Mouse (Mus musculus) lung, adult 2 months (tissue): ENCODE data around the gene Nudt15. TPM values are rescaled to one million over a fixed set of nuclear protein-coding genes. Genes with fewer than 3 reads are reported as not detected.
"Not testable (repeated sequence)": the region's sequence is repeated elsewhere in the genome, so short reads cannot be mapped to it uniquely, and the experiment has no call there.

Source experiments
- DNase-seq: peaks from one replicate; pipeline ENCODE4 v3.0.0; 2022
- H3K4me1 ChIP-seq: fragments of 200-500 bp; 2 replicates; pipeline ENCODE4 v1.6.1; 2011; ENCODE audit warnings: low read length; ENCODE audit not compliant: control insufficient read depth, insufficient read depth
- H3K4me3 ChIP-seq: fragments of 200-500 bp; replicated peaks from 2 replicates; pipeline ENCODE3; 2011; ENCODE audit warnings: low read depth, mild to moderate bottlenecking, control low read depth, low read length; ENCODE audit errors: extremely low read depth
- CTCF ChIP-seq: fragments of 200-500 bp; IDR thresholded peaks from 2 replicates; pipeline ENCODE4 v1.5.1; 2011; ENCODE audit warnings: mild to moderate bottlenecking, low read length, control low read depth; ENCODE audit not compliant: insufficient read depth
- POLR2A ChIP-seq: fragments of 200-500 bp; IDR thresholded peaks from 2 replicates; pipeline ENCODE4 v1.6.1; 2011; ENCODE audit warnings: low read depth, mild to moderate bottlenecking, control low read depth, low read length, borderline replicate concordance; ENCODE audit errors: extremely low read depth
- WGBS: fragments of 180-500 bp; shearing (Covaris S2); methylation state at CpG from one replicate; pipeline ENCODE4 v1.1.7; 2018; 5-methylcytosine and 5-hydroxymethylcytosine counted together
- polyA plus RNA-seq: library from polyadenylated mRNA; depleted of rRNA; stranded (reverse); fragments of >200 nt; gene quantifications from 2 replicates; pipeline ENCODE4 v1.2.3, GENCODE M21; 2012; rRNA removed

Gene Nudt15
- 0.80 and 1.3 TPM in 2 replicates for polyA plus RNA-seq

GRCm38 (mm10) chr14:73548051-73548450 lies at the start of gene Nudt15:
Gene Nudt15, minus strand, starts transcription at chr14:73548242.
- Histone ChIP-seq H3K4me1 (no peaks in the 10 kb centered on the region; the same call in 1 of the 2 replicates), H3K4me3 (no peak within 1 kb of the TSS)
- DNase-seq, result no peak
- TF ChIP-seq CTCF (no peak), POLR2A (no peak)
- WGBS, result 80% methylated on average over 3 of the region's 3 CpGs

GRCm38 (mm10) chr14:73592166-73592565 lies 44.1 kb upstream of the Nudt15 start:
- no peaks in the 10 kb centered on the region for H3K4me1 ChIP-seq
- no peak for TF ChIP-seq CTCF
- TF ChIP-seq POLR2A, result no peak
- H3K4me3 ChIP-seq, result no peak overlapping the region
- no peak for DNase-seq
- 72% methylated on average over 1 of the region's 1 CpGs for WGBS

GRCm38 (mm10) chr14:73588080-73588479 lies 40.0 kb upstream of the Nudt15 start:
- WGBS, result 83% methylated on average over 1 of the region's 1 CpGs
- Histone ChIP-seq H3K4me1 (no peaks in the 10 kb centered on the region), H3K4me3 (no peak overlapping the region)
- TF ChIP-seq CTCF, result peak; percentile 37; the same call in 1 of the 2 replicates
- TF ChIP-seq POLR2A, result no peak
- no peak for DNase-seq

GRCm38 (mm10) chr14:73576336-73576735 lies 28.3 kb upstream of the Nudt15 start:
- DNase-seq, result no peak
- Histone ChIP-seq H3K4me1 (no peaks in the 10 kb centered on the region), H3K4me3 (no peak overlapping the region)
- TF ChIP-seq CTCF (no peak), POLR2A (no peak)

- no peak for DNase-seq
- TF ChIP-seq POLR2A, result no peak
- TF ChIP-seq CTCF, result no peak
- WGBS, result 91% methylated on average over 5 of the region's 5 CpGs
- H3K4me1 ChIP-seq, result no peaks in the 10 kb centered on the region
- H3K4me3 ChIP-seq, result no peak overlapping the region
Measured at GRCm38 (mm10) chr14:73574053-73574452, 26.0 kb upstream of the Nudt15 start.

GRCm38 (mm10) chr14:73571143-73571542 lies 23.1 kb upstream of the Nudt15 start:
- Histone ChIP-seq H3K4me1 (no peaks in the 10 kb centered on the region), H3K4me3 (no peak overlapping the region)
- DNase-seq, result no peak
- no peak for TF ChIP-seq CTCF
- no peak for TF ChIP-seq POLR2A
- 94% methylated on average over 4 of the region's 4 CpGs for WGBS

GRCm38 (mm10) chr14:73569831-73570230 lies 21.8 kb upstream of the Nudt15 start:
- WGBS, result 84% methylated on average over 4 of the region's 4 CpGs
- not testable (repeated sequence) for DNase-seq, H3K4me1 ChIP-seq, H3K4me3 ChIP-seq

GRCm38 (mm10) chr14:73553122-73553696 lies 5.2 kb upstream of the Nudt15 start:
- WGBS, result 0% methylated on average over 10 of the region's 10 CpGs
- TF ChIP-seq CTCF (no peak), POLR2A (no peak)
- Histone ChIP-seq H3K4me1 (peaks cover 7% of the 10 kb centered on the region), H3K4me3 (peak overlapping the region; percentile 82)
- no peak for DNase-seq

GRCm38 (mm10) chr14:73552341-73553121 lies 4.5 kb upstream of the Nudt15 start:
- WGBS, result 3% methylated on average over 61 of the region's 61 CpGs
- peak overlapping the region; percentile 82 for H3K4me3 ChIP-seq
- TF ChIP-seq POLR2A (peak; percentile 67; the same call in 1 of the 2 replicates), CTCF (no peak)
- DNase-seq, result peak; percentile 93
- H3K4me1 ChIP-seq, result peaks cover 7% of the 10 kb centered on the region

GRCm38 (mm10) chr14:73551164-73551563 lies 3.1 kb upstream of the Nudt15 start:
- Histone ChIP-seq H3K4me1 (peaks cover 7% of the 10 kb centered on the region), H3K4me3 (no peak overlapping the region)
- no peak for TF ChIP-seq CTCF
- no peak for TF ChIP-seq POLR2A
- DNase-seq, result no peak
- 79% methylated on average over 6 of the region's 6 CpGs for WGBS

- no peak overlapping the region for H3K4me3 ChIP-seq
- TF ChIP-seq POLR2A, result no peak
- TF ChIP-seq CTCF, result no peak
- WGBS, result 67% methylated on average over 8 of the region's 8 CpGs
- peaks cover 7% of the 10 kb centered on the region for H3K4me1 ChIP-seq
- no peak for DNase-seq
Measured at GRCm38 (mm10) chr14:73550732-73551131, 2.7 kb upstream of the Nudt15 start.
